Mouse (Mus musculus) liver, adult 2 months (tissue): ENCODE results near the gene Flt3.

ENCODE experiments used
- CTCF ChIP-seq: fragments of 200-500 bp; IDR thresholded peaks from 2 replicates; pipeline ENCODE4 v1.5.1; 2011; ENCODE audit warnings: low read depth, low read length, control low read depth
- POLR2A ChIP-seq: fragments of 200-500 bp; IDR thresholded peaks from 2 replicates; pipeline ENCODE4 v1.6.1; 2011; ENCODE audit warnings: low read length, control low read depth; ENCODE audit not compliant: insufficient read depth; ENCODE audit errors: extremely low read depth

DNA sequence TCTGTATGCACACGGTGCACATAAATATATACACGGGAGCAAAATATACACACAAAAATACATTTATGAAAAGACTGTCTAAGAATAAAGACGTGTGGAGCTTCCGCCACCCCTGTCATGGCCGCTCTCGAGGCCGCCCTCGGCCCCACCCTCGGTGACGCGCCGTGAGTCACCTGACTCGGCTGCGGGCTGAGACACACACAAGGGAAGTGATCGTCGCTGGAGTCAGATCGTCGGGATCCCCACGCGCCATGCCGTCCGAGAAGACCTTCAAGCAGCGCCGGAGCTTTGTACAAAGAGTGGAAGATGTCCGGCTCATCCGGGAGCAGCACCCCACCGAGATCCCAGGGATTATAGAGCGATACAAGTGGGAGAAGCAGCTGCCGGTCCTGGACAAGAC is 8.4 kb upstream of the Flt3 start:
- TF ChIP-seq CTCF, result no peak
- no peak for TF ChIP-seq POLR2A
